Mouse (Mus musculus) G1E (cell line): ENCODE results near the gene Gm6356. TPM values are rescaled to one million over a fixed set of nuclear protein-coding genes. Genes with fewer than 3 reads are reported as not detected.
"Not testable (repeated sequence)": the region's sequence is repeated elsewhere in the genome, so short reads cannot be mapped to it uniquely, and the experiment has no call there.

Source experiments
- ATAC-seq: 2 replicates; pipeline ENCODE4 v1.8.0; 2016; ENCODE audit warnings: mild to moderate bottlenecking; ENCODE audit not compliant: insufficient number of reproducible peaks, poor library complexity, low FRiP score, severe bottlenecking; ENCODE audit errors: extremely low read depth
- DNase-seq: peaks from one replicate; pipeline ENCODE4 v3.0.0; 2012; ENCODE audit warnings: low spot score
- H3K27me3 ChIP-seq: 2 replicates; pipeline ENCODE4 v1.6.1; 2012; ENCODE audit warnings: mild to moderate bottlenecking, low read length, inconsistent platforms; ENCODE audit not compliant: insufficient read depth
- H3K36me3 ChIP-seq: replicated peaks from 2 replicates; pipeline ENCODE3; 2012; ENCODE audit warnings: mild to moderate bottlenecking, inconsistent platforms
- H3K4me1 ChIP-seq: 2 replicates; pipeline ENCODE4 v1.6.1; 2012; ENCODE audit warnings: low read depth, low read length, inconsistent platforms, mixed read lengths; ENCODE audit not compliant: insufficient read depth
- H3K4me3 ChIP-seq: 2 replicates; pipeline ENCODE4 v1.5.1; 2012; ENCODE audit warnings: low read depth, mild to moderate bottlenecking, inconsistent platforms, low read length, moderate library complexity, mixed read lengths
- H3K9me3 ChIP-seq: replicated peaks from 2 replicates; pipeline ENCODE4 v1.6.1; 2012; ENCODE audit warnings: inconsistent platforms
- polyA plus RNA-seq: library from polyadenylated mRNA; stranded (reverse); fragments of >175 nt; gene quantifications from 2 replicates; pipeline ENCODE4 v1.2.3, GENCODE M21; 2012
- total RNA-seq, 2 experiments: library from RNA; stranded (forward) in 1 of 2; stranded (reverse) in 1 of 2; fragments of 200-1000 nt in 1 of 2; fragments of >200 nt in 1 of 2; fragmentation: Nextera tagmentation in 1 of 2; gene quantifications; 2 replicates each; pipeline ENCODE4 v1.2.3; 2014 to 2017

Gene Gm6356
- total RNA-seq (2014; fragmentation: Nextera tagmentation), result not detected in 2 replicates
- total RNA-seq (2017), result 0.11 TPM in 1 of 2 replicates, not detected in the other
- polyA plus RNA-seq, result not detected in 2 replicates

GRCm38 (mm10) chr14:6973718-6974117 lies at the start of gene Gm6356:
TSS of gene Gm6356 (minus strand) at chr14:6973818.
- H3K9me3 ChIP-seq, DNase-seq, ATAC-seq, H3K27me3 ChIP-seq, H3K4me1 ChIP-seq, H3K4me3 ChIP-seq, H3K36me3 ChIP-seq: not testable (repeated sequence)

Other genes starting within 250 kb of the Gm6356 start
- not detected in 2 replicates for gene Gm3636, start 231.5 kb downstream of the Gm6356 start, total RNA-seq (2014; fragmentation: Nextera tagmentation)
- not detected in 2 replicates for gene Gm3636, start 231.5 kb downstream of the Gm6356 start, total RNA-seq (2017)
- gene Gm3636, start 231.5 kb downstream of the Gm6356 start, polyA plus RNA-seq, result not detected in 2 replicates
- not detected in 2 replicates for gene Gm8362, start 199.4 kb downstream of the Gm6356 start, total RNA-seq (2014; fragmentation: Nextera tagmentation)
- not detected in 2 replicates for gene Gm8362, start 199.4 kb downstream of the Gm6356 start, total RNA-seq (2017)
- gene Gm8362, start 199.4 kb downstream of the Gm6356 start, polyA plus RNA-seq, result not detected in 2 replicates
- gene Gm3642, start 133.5 kb downstream of the Gm6356 start, total RNA-seq (2014; fragmentation: Nextera tagmentation), result not detected in 2 replicates
- gene Gm3642, start 133.5 kb downstream of the Gm6356 start, total RNA-seq (2017), result 0.22 TPM in 1 of 2 replicates, not detected in the other
- not detected in 2 replicates for gene Gm3642, start 133.5 kb downstream of the Gm6356 start, polyA plus RNA-seq
- not detected in 2 replicates for gene Gm3667, start 83.9 kb downstream of the Gm6356 start, total RNA-seq (2014; fragmentation: Nextera tagmentation)
- gene Gm3667, start 83.9 kb downstream of the Gm6356 start, total RNA-seq (2017), result not detected in 2 replicates
- not detected in 2 replicates for gene Gm3667, start 83.9 kb downstream of the Gm6356 start, polyA plus RNA-seq
- gene Gm10406, start 53.6 kb upstream of the Gm6356 start, total RNA-seq (2014; fragmentation: Nextera tagmentation), result not detected in 2 replicates
- 0.49 TPM in 1 of 2 replicates, not detected in the other for gene Gm10406, start 53.6 kb upstream of the Gm6356 start, total RNA-seq (2017)
- not detected in 2 replicates for gene Gm10406, start 53.6 kb upstream of the Gm6356 start, polyA plus RNA-seq
- not detected in 2 replicates for gene Gm3685, start 71.2 kb upstream of the Gm6356 start, total RNA-seq (2014; fragmentation: Nextera tagmentation)
- not detected in 2 replicates for gene Gm3685, start 71.2 kb upstream of the Gm6356 start, total RNA-seq (2017)
- not detected in 2 replicates for gene Gm3685, start 71.2 kb upstream of the Gm6356 start, polyA plus RNA-seq
- not detected in 2 replicates for gene Gm3696, start 126.8 kb upstream of the Gm6356 start, total RNA-seq (2014; fragmentation: Nextera tagmentation)
- gene Gm3696, start 126.8 kb upstream of the Gm6356 start, total RNA-seq (2017), result 0.49 TPM in 1 of 2 replicates, not detected in the other
- gene Gm3696, start 126.8 kb upstream of the Gm6356 start, polyA plus RNA-seq, result not detected in 2 replicates
- not detected in 2 replicates for gene Gm6676, start 151.6 kb upstream of the Gm6356 start, total RNA-seq (2014; fragmentation: Nextera tagmentation)
- not detected in 2 replicates for gene Gm6676, start 151.6 kb upstream of the Gm6356 start, total RNA-seq (2017)
- gene Gm6676, start 151.6 kb upstream of the Gm6356 start, polyA plus RNA-seq, result not detected in 2 replicates
- not detected in 2 replicates for gene Gm3512, start 200.7 kb upstream of the Gm6356 start, total RNA-seq (2014; fragmentation: Nextera tagmentation)
- not detected in 2 replicates for gene Gm3512, start 200.7 kb upstream of the Gm6356 start, total RNA-seq (2017)
- gene Gm3512, start 200.7 kb upstream of the Gm6356 start, polyA plus RNA-seq, result not detected in 2 replicates
- not detected in 2 replicates for gene Gm16434, start 220.7 kb upstream of the Gm6356 start, total RNA-seq (2014; fragmentation: Nextera tagmentation)
- not detected in 2 replicates for gene Gm16434, start 220.7 kb upstream of the Gm6356 start, total RNA-seq (2017)
- gene Gm16434, start 220.7 kb upstream of the Gm6356 start, polyA plus RNA-seq, result not detected in 2 replicates